Mouse (Mus musculus) forebrain, embryonic 15.5 days (tissue): Measurements from ENCODE around the gene Dmbt1. TPM values are rescaled to one million over a fixed set of nuclear protein-coding genes. Genes with fewer than 3 reads are reported as not detected.

Source experiments
- ATAC-seq: fragments of 200-750 bp; cut with Nextera tagmentation; replicated peaks from 2 replicates; pipeline ENCODE4 v1.8.0; 2017; ENCODE audit warnings: mild to moderate bottlenecking, moderate TSS enrichment, moderate library complexity
- H3K27ac ChIP-seq: fragments of 300-500 bp; sonication (generic); replicated peaks from 2 replicates; pipeline ENCODE4 v1.5.1; 2015; ENCODE audit warnings: mild to moderate bottlenecking, inconsistent platforms
- H3K27me3 ChIP-seq: fragments of 300-500 bp; sonication (generic); 2 replicates; pipeline ENCODE4 v1.6.1; 2015; ENCODE audit warnings: inconsistent platforms
- H3K36me3 ChIP-seq: fragments of 300-500 bp; sonication (generic); 2 replicates; pipeline ENCODE4 v1.6.1; 2015; ENCODE audit warnings: mild to moderate bottlenecking, inconsistent platforms
- H3K4me1 ChIP-seq: fragments of 300-500 bp; sonication (generic); 2 replicates; pipeline ENCODE4 v1.6.1; 2015; ENCODE audit warnings: inconsistent platforms
- H3K4me2 ChIP-seq: fragments of 300-500 bp; sonication (generic); replicated peaks from 2 replicates; pipeline ENCODE4 v1.6.1; 2015; ENCODE audit warnings: mild to moderate bottlenecking, inconsistent platforms
- H3K4me3 ChIP-seq: fragments of 300-500 bp; sonication (generic); 2 replicates; pipeline ENCODE4 v1.5.1; 2015; ENCODE audit warnings: mild to moderate bottlenecking, inconsistent platforms
- H3K9ac ChIP-seq: fragments of 300-500 bp; sonication (generic); replicated peaks from 2 replicates; pipeline ENCODE4 v1.6.1; 2015; ENCODE audit warnings: mild to moderate bottlenecking, inconsistent platforms
- H3K9me3 ChIP-seq: fragments of 300-500 bp; sonication (generic); 2 replicates; pipeline ENCODE4 v1.6.1; 2016; ENCODE audit warnings: inconsistent platforms
- WGBS: fragments of 180-500 bp; shearing (Covaris S2); methylation state at CpG from one replicate; pipeline ENCODE4 v1.1.7; 2015; ENCODE audit warnings: mixed read lengths; 5-methylcytosine and 5-hydroxymethylcytosine counted together
- polyA plus RNA-seq: library from polyadenylated mRNA; unstranded; fragments of >200 nt; fragmentation: Nextera tagmentation; extraction: Ambion mirVana; gene quantifications from 2 replicates; pipeline ENCODE4 v1.2.1, GENCODE M21; 2015

Gene Dmbt1
- polyA plus RNA-seq, 1 experiment from 2014 or later: not detected

GRCm38 (mm10) chr7:131133181-131133580 lies 101.3 kb downstream of the Dmbt1 start:
- H3K4me2 ChIP-seq: no peak overlapping the region
- no peak overlapping the region for H3K27ac ChIP-seq
- WGBS: 74% methylated on average over 3 of the region's 3 CpGs
- ATAC-seq: no peak
- H3K9me3 ChIP-seq: no peaks in the 10 kb centered on the region
- H3K36me3 ChIP-seq: no peaks in the 10 kb centered on the region
- no peak overlapping the region for H3K9ac ChIP-seq
- no peak overlapping the region for H3K4me3 ChIP-seq
- H3K4me1 ChIP-seq: no peaks in the 10 kb centered on the region
- H3K27me3 ChIP-seq: no peaks in the 10 kb centered on the region

GRCm38 (mm10) chr7:131146214-131146613 lies 114.4 kb downstream of the Dmbt1 start, which contains the start of gene 4933402N03Rik:
4933402N03Rik (minus strand) TSS chr7:131146314.
- no peak within 1 kb of the TSS for H3K27ac ChIP-seq
- H3K4me1 ChIP-seq: no peaks in the 10 kb centered on the region
- no peak for ATAC-seq

GRCm38 (mm10) chr7:131150179-131150578 lies 118.3 kb downstream of the Dmbt1 start:
- 78% methylated on average over 3 of the region's 3 CpGs for WGBS
- no peak overlapping the region for H3K27ac ChIP-seq
- no peaks in the 10 kb centered on the region for H3K9me3 ChIP-seq
- no peak for ATAC-seq
- no peak overlapping the region for H3K9ac ChIP-seq
- no peaks in the 10 kb centered on the region for H3K36me3 ChIP-seq
- H3K4me1 ChIP-seq: no peaks in the 10 kb centered on the region
- no peaks in the 10 kb centered on the region for H3K27me3 ChIP-seq
- H3K4me3 ChIP-seq: no peak overlapping the region
- no peak overlapping the region for H3K4me2 ChIP-seq

More at GRCm38 (mm10) chr7:131146214-131146613, 114.4 kb downstream of the Dmbt1 start, which contains the start of gene 4933402N03Rik:
- Histone ChIP-seq H3K36me3 (no peaks in the 10 kb centered on the region), H3K9ac (no peak within 1 kb of the TSS), H3K27me3 (no peaks in the 10 kb centered on the region), H3K4me2 (no peak within 1 kb of the TSS), H3K9me3 (no peaks in the 10 kb centered on the region), H3K4me3 (no peak within 1 kb of the TSS)
- 93% methylated on average over 2 of the region's 2 CpGs for WGBS

GRCm38 (mm10) chr7:131153044-131153443 lies 121.2 kb downstream of the Dmbt1 start:
- Histone ChIP-seq H3K4me2 (no peak overlapping the region), H3K9ac (no peak overlapping the region), H3K36me3 (no peaks in the 10 kb centered on the region), H3K4me1 (no peaks in the 10 kb centered on the region), H3K27ac (no peak overlapping the region), H3K4me3 (no peak overlapping the region), H3K9me3 (no peaks in the 10 kb centered on the region), H3K27me3 (no peaks in the 10 kb centered on the region)
- no peak for ATAC-seq
- 87% methylated on average over 5 of the region's 5 CpGs for WGBS

- no peak overlapping the region for H3K27ac ChIP-seq
- H3K4me2 ChIP-seq: no peak overlapping the region
- no peaks in the 10 kb centered on the region for H3K36me3 ChIP-seq
- H3K4me3 ChIP-seq: no peak overlapping the region
- no peaks in the 10 kb centered on the region for H3K4me1 ChIP-seq
- H3K27me3 ChIP-seq: no peaks in the 10 kb centered on the region
- no peaks in the 10 kb centered on the region for H3K9me3 ChIP-seq
- no peak for ATAC-seq
- no peak overlapping the region for H3K9ac ChIP-seq
- 78% methylated on average over 7 of the region's 7 CpGs for WGBS
Observed at GRCm38 (mm10) chr7:131162251-131162650, 130.4 kb downstream of the Dmbt1 start.

GRCm38 (mm10) chr7:131167771-131168170 lies 135.9 kb downstream of the Dmbt1 start:
- Histone ChIP-seq H3K27me3 (no peaks in the 10 kb centered on the region), H3K27ac (no peak overlapping the region), H3K9ac (no peak overlapping the region), H3K9me3 (no peaks in the 10 kb centered on the region), H3K36me3 (no peaks in the 10 kb centered on the region), H3K4me2 (no peak overlapping the region), H3K4me3 (no peak overlapping the region), H3K4me1 (no peaks in the 10 kb centered on the region)
- WGBS: 80% methylated on average over 3 of the region's 3 CpGs
- ATAC-seq: no peak

- no peaks in the 10 kb centered on the region for H3K4me1 ChIP-seq
- WGBS: 73% methylated on average over 2 of the region's 2 CpGs
- no peaks in the 10 kb centered on the region for H3K36me3 ChIP-seq
- H3K4me2 ChIP-seq: no peak overlapping the region
- H3K4me3 ChIP-seq: no peak overlapping the region
- H3K9ac ChIP-seq: no peak overlapping the region
- ATAC-seq: no peak
- H3K27me3 ChIP-seq: no peaks in the 10 kb centered on the region
- no peak overlapping the region for H3K27ac ChIP-seq
- H3K9me3 ChIP-seq: no peaks in the 10 kb centered on the region
Observed at GRCm38 (mm10) chr7:131169099-131169498, 137.2 kb downstream of the Dmbt1 start.

Other genes starting within 250 kb of the Dmbt1 start
- gene Plekha1, start 166.3 kb upstream of the Dmbt1 start, polyA plus RNA-seq: 50.0 and 53.2 TPM in 2 replicates
- 23.6 and 23.8 TPM in 2 replicates for gene Htra1, start 95.9 kb upstream of the Dmbt1 start, polyA plus RNA-seq
- gene 4933402N03Rik, start 114.3 kb downstream of the Dmbt1 start, polyA plus RNA-seq: not detected in 2 replicates
- 0.03 TPM in 1 of 2 replicates, not detected in the other for gene 5430419D17Rik, start 142.3 kb downstream of the Dmbt1 start, polyA plus RNA-seq